In the genomic region with DNA sequence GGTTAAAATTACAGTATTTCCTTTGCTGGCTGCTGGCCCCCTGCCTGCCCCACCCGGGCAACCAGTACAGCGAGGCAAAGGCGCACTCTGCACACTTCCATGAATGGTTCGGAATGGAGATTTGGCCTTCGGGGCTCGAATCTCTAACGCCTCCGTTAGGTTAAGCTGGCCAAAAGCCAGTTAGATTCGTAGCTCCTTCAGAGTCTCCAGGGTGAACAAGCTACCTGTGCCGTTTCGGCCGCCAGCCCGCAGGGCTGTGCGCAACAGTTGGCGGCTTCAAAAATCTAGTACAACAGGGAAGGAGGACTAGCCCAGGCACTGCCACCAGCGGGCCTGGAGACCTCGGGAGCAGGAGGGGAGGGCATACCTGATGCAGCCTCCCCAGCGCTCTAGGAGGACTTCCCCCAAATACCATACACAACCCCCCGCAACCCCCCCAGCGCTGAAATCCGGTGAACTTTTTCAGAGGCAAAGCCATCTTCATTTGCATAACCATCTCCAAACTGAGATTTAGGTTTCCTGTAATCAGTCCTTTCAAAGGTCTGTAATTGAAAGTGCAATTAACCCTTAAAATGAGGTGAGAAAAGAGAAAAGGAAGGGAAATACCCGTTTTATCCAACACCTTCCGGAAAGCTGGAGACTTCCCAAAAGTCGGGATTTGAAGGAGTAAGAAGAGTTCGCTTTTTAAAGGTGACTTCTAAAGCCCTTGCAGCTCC, we compare ENCODE assay signal across 8 mouse cellular contexts. TPM values are rescaled to one million over a fixed set of nuclear protein-coding genes. Genes with fewer than 3 reads are reported as not detected.
DNase-seq lines count a peak whose midpoint lies in the region; ATAC-seq lines count a peak whose summit lies in the region.

No protein-coding gene starts in this region.

- no peaks in the 10 kb centered on the region for H3K36me3 ChIP-seq in heart, embryonic 13.5 days
- H3K36me3 ChIP-seq in limb, embryonic 13.5 days: no peaks in the 10 kb centered on the region
- H3K36me3 ChIP-seq in neural tube, embryonic 11.5 days (ENCODE audit: control insufficient read depth, insufficient read depth, low read length): no peaks in the 10 kb centered on the region

- peak overlapping the region; percentile 97 for H3K4me3 ChIP-seq in brown adipose tissue, adult 24 weeks (ENCODE audit: insufficient read depth, low read depth, low read length)
- H3K4me3 ChIP-seq in heart, embryonic 13.5 days: peak overlapping the region; percentile 66
- peak overlapping the region; percentile 61 for H3K4me3 ChIP-seq in limb, embryonic 13.5 days
- H3K4me3 ChIP-seq in neural tube, embryonic 11.5 days (ENCODE audit: low read depth, low read length): peak overlapping the region; percentile 36

- no peaks in the 10 kb centered on the region for H3K9me3 ChIP-seq in heart, embryonic 13.5 days
- H3K9me3 ChIP-seq in limb, embryonic 13.5 days: no peaks in the 10 kb centered on the region
- no peaks in the 10 kb centered on the region for H3K9me3 ChIP-seq in neural tube, embryonic 11.5 days (ENCODE audit: control insufficient read depth, low read length)

- peak overlapping the region; percentile 86 for H3K9ac ChIP-seq in heart, embryonic 13.5 days
- H3K9ac ChIP-seq in limb, embryonic 13.5 days: peak overlapping the region; percentile 82
- H3K9ac ChIP-seq in neural tube, embryonic 11.5 days (ENCODE audit: low read length): no peak overlapping the region

- H3K27me3 ChIP-seq in heart, embryonic 13.5 days (replicated peaks): 0 out of 2 replicates have a peak, but pooled peaks cover 10% of the 10 kb centered on the region
- H3K27me3 ChIP-seq in limb, embryonic 13.5 days: peaks cover 28% of the 10 kb centered on the region; the same call in 1 of the 2 replicates
- H3K27me3 ChIP-seq in neural tube, embryonic 11.5 days (ENCODE audit: control insufficient read depth, insufficient read depth, low read length): no peaks in the 10 kb centered on the region

- no peaks in the 10 kb centered on the region for H3K4me1 ChIP-seq in brown adipose tissue, adult 24 weeks (ENCODE audit: control insufficient read depth, insufficient read depth, insufficient read length, low read length)
- peaks cover 13% of the 10 kb centered on the region for H3K4me1 ChIP-seq in heart, embryonic 13.5 days
- peaks cover 16% of the 10 kb centered on the region for H3K4me1 ChIP-seq in limb, embryonic 13.5 days
- no peaks in the 10 kb centered on the region for H3K4me1 ChIP-seq in neural tube, embryonic 11.5 days (ENCODE audit: control insufficient read depth, insufficient read depth, low read length)

- 10% methylated on average over 25 of the region's 25 CpGs for WGBS in heart, embryonic 13.5 days
- 13% methylated on average over 25 of the region's 25 CpGs for WGBS in limb, embryonic 13.5 days
- WGBS in neural tube, embryonic 11.5 days: 21% methylated on average over 25 of the region's 25 CpGs

- peak overlapping the region; percentile 76 for H3K4me2 ChIP-seq in heart, embryonic 13.5 days
- peak overlapping the region; percentile 65 for H3K4me2 ChIP-seq in limb, embryonic 13.5 days (replicated peaks)
- H3K4me2 ChIP-seq in neural tube, embryonic 11.5 days (ENCODE audit: low read depth): peak overlapping the region; percentile 71

- no peak for ATAC-seq in cerebellum, adult (ENCODE audit: insufficient number of reproducible peaks, low FRiP score, low TSS enrichment)
- no peak for ATAC-seq in heart, embryonic 13.5 days (ENCODE audit: extremely low read depth, insufficient number of reproducible peaks, low FRiP score, low TSS enrichment)
- ATAC-seq in limb, embryonic 13.5 days (ENCODE audit: low FRiP score, low read depth): no peak
- ATAC-seq in neural tube, embryonic 11.5 days (ENCODE audit: insufficient read depth, low FRiP score, low TSS enrichment): no peak
- no peak for ATAC-seq in granulocyte monocyte progenitor cell, adult 5-6 weeks (replicated peaks; ENCODE audit: poor library complexity, severe bottlenecking)

- no peak overlapping the region for H3K27ac ChIP-seq in brown adipose tissue, adult 24 weeks (replicated peaks; ENCODE audit: low read depth, low read length)
- peak overlapping the region; percentile 61 for H3K27ac ChIP-seq in heart, embryonic 13.5 days (replicated peaks)
- 0 out of 2 replicates have a peak overlapping the region, but pooled peaks have one; percentile 28 for H3K27ac ChIP-seq in limb, embryonic 13.5 days
- H3K27ac ChIP-seq in neural tube, embryonic 11.5 days (ENCODE audit: low read depth, low read length): no peak overlapping the region

- DNase-seq in cerebellum, postnatal 14 days: peak; percentile 7 to 13
- DNase-seq in neural tube, embryonic 11.5 days (ENCODE audit: low spot score): peak; percentile 16
- no peak for DNase-seq in cerebellum, adult 11 months

RNA-seq across cellular contexts. Expression of a gene that starts 1.5 kb away (rescaled TPM):
- 18.8 and 20.4 TPM in 2 replicates for polyA plus RNA-seq in brown adipose tissue, adult 24 weeks (2012; ENCODE audit: insufficient read depth, insufficient read length, missing spikeins)
- polyA plus RNA-seq in heart, embryonic 13.5 days (2015; fragmentation: Nextera tagmentation; extraction: Ambion mirVana): 42.2 and 47.1 TPM in 2 replicates
- polyA plus RNA-seq in limb, embryonic 13.5 days (2015; fragmentation: Nextera tagmentation; extraction: Ambion mirVana): 82.0 and 85.9 TPM in 2 replicates
- polyA plus RNA-seq in neural tube, embryonic 11.5 days (2014; fragmentation: Nextera tagmentation; extraction: Ambion mirVana): 16.9 and 17.8 TPM in 2 replicates
- not detected in 2 replicates for total RNA-seq in granulocyte monocyte progenitor cell, adult 5-6 weeks (2014; fragmentation: Nextera tagmentation)
- not detected in 2 replicates for total RNA-seq in granulocyte monocyte progenitor cell, adult 5-6 weeks (2017)

Comparison
In these comparisons a context has a peak if more than half of its experiments do, and no peak if none do; other contexts are left out.
1. H3K27ac ChIP-seq: peak in heart, embryonic 13.5 days (single experiment) and limb, embryonic 13.5 days (single experiment); none in brown adipose tissue, adult 24 weeks (single experiment) and neural tube, embryonic 11.5 days (single experiment).
2. H3K4me3 ChIP-seq: peak in every context shown above with its lines; median percentile 97 in brown adipose tissue, adult 24 weeks; 66 in heart, embryonic 13.5 days; 61 in limb, embryonic 13.5 days; 36 in neural tube, embryonic 11.5 days.
3. Peak in every context shown above with its lines, with median percentiles within 50 percentile points of each other: H3K4me2 ChIP-seq.